ENCODE assay signal across 8 mouse cellular contexts in genomic region chr14:47297785-47298407, GRCm38 (mm10). TPM values are rescaled to one million over a fixed set of nuclear protein-coding genes. Genes with fewer than 3 reads are reported as not detected.
DNase-seq lines count a peak whose midpoint lies in the region; ATAC-seq and TF ChIP-seq lines count a peak whose summit lies in the region.

Gene Mapk1ip1l (plus strand): TSS chr14:47298266.

- H3K27ac ChIP-seq in bone marrow, adult 2 months (ENCODE audit: control insufficient read depth, insufficient read depth, low read depth, low read length, poor library complexity): peak within 1 kb of the TSS; percentile 95
- peak within 1 kb of the TSS; percentile 98 for H3K27ac ChIP-seq in embryonic facial prominence, embryonic 15.5 days (replicated peaks)
- H3K27ac ChIP-seq in kidney, embryonic 14.5 days (ENCODE audit: low read depth, low read length): peak within 1 kb of the TSS; percentile 93
- H3K27ac ChIP-seq in limb, embryonic 15.5 days: peak within 1 kb of the TSS; percentile 96

- H3K4me1 ChIP-seq in bone marrow, adult 2 months (ENCODE audit: control insufficient read depth, insufficient read depth, low read length): no peaks in the 10 kb centered on the region; the same call in 1 of the 2 replicates
- H3K4me1 ChIP-seq in embryonic facial prominence, embryonic 15.5 days: peaks cover 16% of the 10 kb centered on the region; the same call in 1 of the 2 replicates
- H3K4me1 ChIP-seq in kidney, embryonic 14.5 days (ENCODE audit: control insufficient read depth, insufficient read depth, low read length): peaks cover 17% of the 10 kb centered on the region
- H3K4me1 ChIP-seq in limb, embryonic 15.5 days: peaks cover 17% of the 10 kb centered on the region

- peak; percentile 86 for DNase-seq in 416B (ENCODE audit: low read depth)
- DNase-seq in heart, adult 9 months (ENCODE audit: low spot score in 2 of 2): peak; percentile 91 to 92
- DNase-seq in monocyte, adult 2 months (ENCODE audit: low read depth in 1 of 2, low spot score in 2 of 2): peak; percentile 80 to 90
- DNase-seq in spleen, postnatal 36 days (ENCODE audit: low spot score in 2 of 2): peak; percentile 85

- peak; percentile 89 for ATAC-seq in embryonic facial prominence, embryonic 15.5 days (ENCODE audit: insufficient number of reproducible peaks, low FRiP score, low TSS enrichment, low read depth)
- ATAC-seq in kidney, embryonic 14.5 days (ENCODE audit: low FRiP score, low TSS enrichment): peak; percentile 93
- ATAC-seq in limb, embryonic 15.5 days (ENCODE audit: insufficient number of reproducible peaks, low FRiP score, low TSS enrichment, low read depth): peak; percentile 79

- peak within 1 kb of the TSS; percentile 69 for H3K4me2 ChIP-seq in embryonic facial prominence, embryonic 15.5 days (replicated peaks)
- peak within 1 kb of the TSS; percentile 42 for H3K4me2 ChIP-seq in kidney, embryonic 14.5 days (replicated peaks; ENCODE audit: low read depth, low read length)
- peak within 1 kb of the TSS; percentile 63 for H3K4me2 ChIP-seq in limb, embryonic 15.5 days

- WGBS in bone marrow, adult 2 months: under 1% methylated on average over 34 of the region's 34 CpGs
- WGBS in embryonic facial prominence, embryonic 15.5 days: under 1% methylated on average over 34 of the region's 34 CpGs
- WGBS in kidney, embryonic 14.5 days: 2% methylated on average over 34 of the region's 34 CpGs
- WGBS in limb, embryonic 15.5 days: under 1% methylated on average over 34 of the region's 34 CpGs

- peak within 1 kb of the TSS; percentile 97 for H3K4me3 ChIP-seq in bone marrow, adult 2 months (replicated peaks; ENCODE audit: control insufficient read depth, low read depth, low read length)
- peak within 1 kb of the TSS; percentile 91 for H3K4me3 ChIP-seq in embryonic facial prominence, embryonic 15.5 days (replicated peaks)
- H3K4me3 ChIP-seq in kidney, embryonic 14.5 days (ENCODE audit: low read length): peak within 1 kb of the TSS; percentile 63
- peak within 1 kb of the TSS; percentile 74 for H3K4me3 ChIP-seq in limb, embryonic 15.5 days

- H3K9ac ChIP-seq in embryonic facial prominence, embryonic 15.5 days: peak within 1 kb of the TSS; percentile 98
- peak within 1 kb of the TSS; percentile 90 for H3K9ac ChIP-seq in kidney, embryonic 14.5 days (ENCODE audit: low read depth, low read length)
- peak within 1 kb of the TSS; percentile 96 for H3K9ac ChIP-seq in limb, embryonic 15.5 days

- H3K9me3 ChIP-seq in embryonic facial prominence, embryonic 15.5 days (replicated peaks): no peaks in the 10 kb centered on the region
- H3K9me3 ChIP-seq in kidney, embryonic 14.5 days (ENCODE audit: control insufficient read depth, low read length): no peaks in the 10 kb centered on the region
- H3K9me3 ChIP-seq in limb, embryonic 15.5 days: no peaks in the 10 kb centered on the region

- TF ChIP-seq POLR2A in bone marrow, adult 2 months (IDR thresholded peaks at IDR 0.05; ENCODE audit: borderline replicate concordance, control insufficient read depth, low read depth, low read length): peak; percentile 86; the same call in 1 of the 2 replicates

- peak; percentile 76 for TF ChIP-seq CTCF in bone marrow, adult 2 months (IDR thresholded peaks at IDR 0.05; ENCODE audit: control insufficient read depth, insufficient read depth, low read length)

- no peaks in the 10 kb centered on the region for H3K27me3 ChIP-seq in embryonic facial prominence, embryonic 15.5 days
- H3K27me3 ChIP-seq in kidney, embryonic 14.5 days (ENCODE audit: control insufficient read depth, insufficient read depth, low read length): no peaks in the 10 kb centered on the region
- no peaks in the 10 kb centered on the region for H3K27me3 ChIP-seq in limb, embryonic 15.5 days

- no peaks in the 10 kb centered on the region for H3K36me3 ChIP-seq in embryonic facial prominence, embryonic 15.5 days
- peaks cover 3% of the 10 kb centered on the region; the same call in 1 of the 2 replicates for H3K36me3 ChIP-seq in kidney, embryonic 14.5 days (ENCODE audit: control insufficient read depth, insufficient read depth, low read length)
- peaks cover 5% of the 10 kb centered on the region; the same call in 1 of the 2 replicates for H3K36me3 ChIP-seq in limb, embryonic 15.5 days

RNA-seq across cellular contexts. Expression of gene Mapk1ip1l, which starts in this region (rescaled TPM):
- 27.7 and 29.6 TPM in 2 replicates for polyA plus RNA-seq in bone marrow, adult 2 months (2011; ENCODE audit: insufficient read depth, insufficient read length, low replicate concordance, missing spikeins)
- polyA plus RNA-seq in embryonic facial prominence, embryonic 15.5 days (2015; fragmentation: Nextera tagmentation; extraction: Ambion mirVana): 60.2 and 61.5 TPM in 2 replicates
- 57.5 and 104 TPM in 2 replicates for polyA plus RNA-seq in kidney, embryonic 14.5 days (2014; fragmentation: Nextera tagmentation; extraction: Ambion mirVana)
- 59.9 and 60.4 TPM in 2 replicates for polyA plus RNA-seq in limb, embryonic 15.5 days (2015; fragmentation: Nextera tagmentation; extraction: Ambion mirVana)

Comparison
In these comparisons a context has a peak if more than half of its experiments do, and no peak if none do; other contexts are left out.
1. Peak in every context shown above with its lines: DNase-seq, ATAC-seq, H3K4me3 ChIP-seq and H3K27ac ChIP-seq.